Mouse (Mus musculus) left cerebral cortex, postnatal 14 days (tissue): ENCODE measurements around the gene Ostc. TPM values are rescaled to one million over a fixed set of nuclear protein-coding genes. Genes with fewer than 3 reads are reported as not detected.

Experiments
- DNase-seq, 2 experiments: peaks; one replicate each; pipeline ENCODE4 v3.0.0; 2021 to 2022; ENCODE audit warnings: low spot score in 2 of 2, mixed read lengths in 1 of 2
- intact Hi-C: fragments of 180-260 bp; cut with DNase I; formaldehyde crosslinking; loops from one replicate; pipeline ENCODE4 v1.15.1; 2025
- total RNA-seq, 2 experiments: library from RNA; stranded (reverse); gene quantifications; 2 replicates each; pipeline ENCODE4 v1.2.3; 2021

Ostc gene
- total RNA-seq, 2 experiments from 2014 or later: 67.8 to 69.0 TPM

DNA sequence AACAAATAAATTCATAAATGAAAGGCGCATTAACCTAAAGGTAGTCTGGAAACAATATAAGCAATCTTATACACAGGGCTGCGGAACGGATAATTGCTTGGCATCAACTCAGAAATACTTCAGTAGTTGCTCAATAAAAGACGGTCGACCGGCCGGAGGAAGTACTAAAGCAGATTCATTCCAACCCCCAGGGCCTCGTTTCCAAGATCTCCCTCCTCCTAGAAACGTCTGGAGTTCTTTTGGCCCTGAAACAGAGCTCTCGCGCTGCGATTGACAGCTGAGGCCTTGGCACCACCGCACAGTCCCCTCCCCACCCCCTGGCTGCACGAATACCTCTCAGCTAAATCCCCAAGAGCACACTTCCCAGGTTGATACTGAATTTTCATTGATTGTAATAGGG lies 38.0 kb downstream of the Ostc start:
- no peak for DNase-seq

DNA sequence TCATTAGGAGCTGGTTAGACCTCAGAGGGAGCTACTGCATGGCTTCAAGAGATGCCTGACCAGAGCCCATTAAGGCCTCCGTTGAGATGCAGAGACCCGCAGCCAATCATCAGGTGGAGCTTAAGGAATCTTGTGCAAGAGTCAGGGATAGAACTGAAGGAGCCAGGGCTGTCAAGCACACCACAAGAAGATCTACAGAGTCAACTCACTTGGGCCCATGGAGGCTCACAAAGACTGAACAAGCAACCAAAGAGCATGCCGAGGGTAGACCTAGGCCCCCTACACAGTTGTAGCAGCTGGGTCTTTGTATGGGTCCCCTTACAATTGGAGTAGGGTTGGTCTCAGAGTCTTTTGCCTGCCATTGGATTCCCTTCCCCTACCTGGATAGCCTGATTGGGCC lies 46.7 kb downstream of the Ostc start:
- intact Hi-C loops: no loop called here
- no peak for DNase-seq

More for the DNA sequence above, 38.0 kb downstream of the Ostc start:
- intact Hi-C loops: no loop called here

DNA sequence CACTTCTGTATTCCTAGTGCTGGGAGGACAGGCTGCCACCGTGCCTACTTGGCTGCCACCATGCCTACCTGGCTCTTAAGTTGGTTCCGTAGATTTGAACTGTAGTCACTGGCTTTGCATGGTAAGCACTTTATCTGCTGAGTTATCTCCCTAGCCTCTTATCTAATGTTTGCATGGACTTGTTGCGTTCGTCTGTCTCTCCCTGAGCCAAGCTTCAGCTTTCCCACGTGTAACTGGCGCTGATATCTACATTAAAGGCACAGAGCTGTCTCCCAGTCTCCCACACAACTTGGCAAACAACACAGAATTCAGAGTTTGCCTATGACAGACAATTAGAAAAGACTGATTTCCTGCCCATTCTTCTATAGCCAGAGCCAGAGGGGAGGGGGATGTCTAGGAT lies 48.6 kb downstream of the Ostc start:
- DNase-seq: peak in 1 of 2 experiments; percentile 10
- intact Hi-C loops: no loop called here

DNA sequence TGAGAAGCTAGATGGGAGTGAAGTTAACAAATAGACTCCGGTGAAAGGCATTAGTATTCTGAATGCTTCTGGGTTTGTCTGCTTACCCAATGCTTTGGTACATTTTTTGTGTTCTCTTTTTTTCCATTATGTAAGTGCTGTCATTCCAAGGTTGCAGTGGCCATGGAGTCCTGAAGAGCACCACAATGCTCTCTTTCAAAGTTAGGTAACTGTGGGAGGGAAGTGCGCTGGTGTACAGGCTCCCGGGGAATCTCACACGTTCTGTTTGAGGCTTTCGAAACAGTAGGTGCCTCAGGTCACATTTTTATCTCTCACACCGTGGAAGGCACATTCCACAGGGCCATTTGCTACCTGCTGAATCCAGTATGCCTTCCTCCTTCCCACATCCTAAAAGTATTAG lies 59.7 kb downstream of the Ostc start:
- peak in 1 of 2 experiments; percentile 23 for DNase-seq
- intact Hi-C loops: no loop called here

DNA sequence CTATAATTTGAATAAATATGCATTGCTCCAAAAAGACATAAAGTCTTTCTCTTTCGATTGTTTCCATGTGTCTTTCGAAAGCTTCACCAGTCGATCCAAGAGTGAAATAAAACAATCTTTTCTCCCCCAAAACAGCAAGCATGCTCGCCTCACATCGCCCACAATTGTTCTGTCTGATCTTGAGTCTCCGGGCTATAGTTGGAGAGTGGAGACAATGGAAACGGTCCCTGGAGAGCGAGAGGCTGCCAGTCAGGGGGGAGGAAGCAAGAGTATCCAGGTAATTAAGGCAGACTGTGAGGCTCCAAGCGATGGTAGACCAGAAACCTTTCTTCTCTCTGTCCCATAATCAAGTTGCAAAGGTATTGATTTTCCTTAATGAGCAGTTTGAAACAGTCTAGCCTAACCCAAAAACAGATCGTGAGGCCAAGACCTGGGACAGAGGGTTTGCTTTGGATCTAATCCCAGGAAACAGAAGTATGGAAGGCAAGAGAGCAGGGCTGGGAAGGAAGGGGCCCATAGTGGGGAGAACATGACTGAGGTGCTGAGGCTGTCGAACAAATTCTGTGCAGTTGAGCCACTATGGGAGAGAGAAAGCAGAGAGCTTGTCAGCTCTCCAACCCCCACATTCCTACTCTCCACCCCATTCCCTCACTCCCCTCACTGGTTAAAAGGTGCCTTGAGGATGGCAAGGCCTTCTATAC lies 63.0 kb downstream of the Ostc start:
- no peak for DNase-seq
- intact Hi-C loops: no loop called here

Other genes with a start within 250 kb of the Ostc start
- 1 to 10 TPM in 1 of 2 experiments, under 1 TPM in 1; 0.87 to 1.0 TPM for gene Etnppl, start 92.0 kb downstream of the Ostc start, total RNA-seq
- gene Rpl34, start 21.0 kb upstream of the Ostc start, total RNA-seq: 100 to 1,000 TPM; 288 to 297 TPM